Mouse (Mus musculus): Measurements from ENCODE around the gene Soga1. TPM values are rescaled to one million over a fixed set of nuclear protein-coding genes. Genes with fewer than 3 reads are reported as not detected.

Soga1 gene
- total RNA-seq (2021) = 10 to 100 TPM; 36.3 to 46.3 TPM

DNA sequence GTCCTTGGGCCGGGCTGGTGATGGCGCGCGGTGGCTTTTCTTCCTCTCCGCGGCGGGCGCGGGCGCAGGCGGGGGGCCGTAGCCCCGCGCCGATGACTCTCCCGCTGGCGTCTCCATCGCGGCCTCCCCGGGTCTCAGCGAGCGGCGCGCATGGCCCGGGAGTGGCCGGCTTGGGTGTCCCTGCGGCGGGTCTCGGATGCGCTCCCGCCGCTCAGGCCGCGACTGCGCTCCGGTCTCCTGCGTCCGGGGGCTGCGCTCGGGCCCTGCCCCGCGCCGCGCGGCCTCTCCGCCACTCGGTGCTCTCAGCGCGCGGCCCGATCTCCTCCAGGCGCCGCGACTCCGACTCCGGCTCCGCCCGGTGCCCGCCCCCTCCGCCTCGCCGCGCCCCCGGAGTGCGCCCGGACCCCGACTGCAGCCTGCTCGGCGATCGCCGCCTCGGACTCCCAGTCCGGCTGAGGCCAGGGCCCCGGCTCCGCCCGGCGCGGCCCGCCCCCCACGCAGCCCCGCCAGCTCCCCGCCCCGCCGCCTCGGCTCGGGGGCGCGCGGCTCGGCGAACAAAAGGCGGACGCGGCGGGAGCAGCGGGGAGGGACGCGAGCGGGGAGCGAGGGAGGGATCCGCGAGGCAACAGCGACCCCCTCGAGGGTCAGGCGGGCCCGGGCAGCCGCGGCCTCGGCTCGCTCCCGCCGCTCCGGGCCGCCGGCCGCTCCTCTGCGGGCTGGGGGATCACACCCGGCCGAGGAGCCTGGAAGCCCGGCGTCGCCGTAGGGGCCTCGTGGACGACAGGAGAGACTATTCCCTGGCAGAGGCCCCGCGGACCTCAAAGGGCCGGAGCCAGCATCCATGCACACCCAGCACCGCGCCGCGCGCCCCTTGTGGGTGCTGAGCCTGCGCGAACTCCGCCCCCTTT lies at the start of gene Soga1:
Gene Soga1 (minus strand): TSS at position 462 of the 908 bp plus-strand sequence.
- DNase-seq (ENCODE audit: extremely low spot score in 1 of 2, low spot score in 1 of 2) = peak; percentile 68 to 73

DNA sequence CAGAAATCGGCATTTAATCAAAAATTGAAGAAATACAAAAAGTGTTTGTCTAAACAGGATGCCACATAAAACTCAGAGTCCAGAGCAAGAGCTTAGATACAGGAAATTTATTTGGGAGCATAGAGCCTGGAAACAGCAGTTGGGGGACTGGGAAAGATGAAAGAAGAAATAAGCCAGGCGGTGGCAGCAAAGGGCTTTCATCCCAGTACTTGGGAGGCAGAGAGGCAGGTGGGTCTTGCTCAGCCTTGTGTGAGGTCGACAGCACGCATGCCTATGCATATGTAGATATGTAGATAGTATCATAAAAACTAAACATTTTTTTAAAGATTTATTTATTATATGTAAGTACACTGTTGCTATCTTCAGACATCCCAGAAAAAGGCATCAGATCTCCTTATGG lies 49.0 kb upstream of the Soga1 start:
- peak; percentile 11 to 39 for DNase-seq (ENCODE audit: extremely low spot score in 1 of 2, low spot score in 1 of 2)

DNA sequence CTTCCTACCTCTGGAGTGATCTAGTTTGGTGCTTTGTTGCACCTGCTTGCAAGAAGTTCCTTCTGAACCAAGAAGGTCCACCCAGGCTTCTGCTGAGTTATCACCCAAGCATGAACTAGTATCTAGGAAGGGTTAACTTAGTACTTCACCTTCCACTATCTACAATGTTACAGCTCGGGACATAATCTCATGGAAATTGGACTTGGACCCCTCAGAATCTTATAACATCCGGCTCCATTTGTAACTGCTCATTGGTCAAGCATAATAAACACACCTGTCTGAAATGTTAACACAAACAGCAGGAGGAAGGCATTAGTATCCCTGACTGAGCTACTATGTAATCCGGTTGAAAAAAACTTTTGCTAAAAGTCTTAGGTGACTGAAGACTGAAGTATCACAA lies 48.3 kb upstream of the Soga1 start:
- no peak for DNase-seq (ENCODE audit: extremely low spot score in 1 of 2, low spot score in 1 of 2)

DNA sequence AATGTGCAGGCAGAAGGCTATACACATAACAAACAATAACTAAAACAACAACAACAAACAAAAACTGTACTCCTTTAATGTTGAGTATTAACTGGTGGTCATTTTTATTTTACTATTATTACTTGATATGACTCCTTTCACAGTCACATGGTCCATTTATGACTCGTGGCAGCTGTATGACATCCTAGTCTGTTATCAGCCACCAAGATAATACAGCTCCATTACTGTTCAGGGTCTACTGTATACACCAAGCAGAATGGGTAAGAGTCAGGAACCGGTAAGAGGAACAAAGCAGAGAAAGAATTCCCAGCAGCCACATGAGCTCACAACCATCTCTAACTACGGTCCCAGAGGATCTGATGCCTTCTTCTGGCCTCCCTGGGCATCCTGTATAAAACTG lies 46.2 kb upstream of the Soga1 start:
- DNase-seq (ENCODE audit: extremely low spot score in 1 of 2, low spot score in 1 of 2) = no peak

DNA sequence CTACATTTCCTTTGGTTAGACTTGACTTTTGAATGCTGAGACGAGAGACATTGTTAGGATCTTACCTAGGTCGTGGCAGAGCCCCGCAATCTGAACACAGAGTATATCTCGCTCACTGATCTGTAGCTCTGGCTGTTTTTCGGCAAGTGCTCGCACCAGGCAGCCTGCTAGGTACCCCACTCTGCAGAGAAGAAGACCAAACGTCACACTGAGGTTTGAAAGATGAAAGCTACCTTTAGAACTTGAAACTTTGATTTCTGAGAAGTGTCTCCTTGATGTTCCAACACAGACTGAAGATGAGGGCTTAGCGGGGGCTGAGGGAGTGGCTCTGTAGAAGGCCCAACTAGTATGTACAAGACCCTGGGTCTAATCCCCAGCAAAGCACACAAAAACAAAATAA lies 42.7 kb upstream of the Soga1 start:
- no peak for DNase-seq (ENCODE audit: extremely low spot score in 1 of 2, low spot score in 1 of 2)

DNA sequence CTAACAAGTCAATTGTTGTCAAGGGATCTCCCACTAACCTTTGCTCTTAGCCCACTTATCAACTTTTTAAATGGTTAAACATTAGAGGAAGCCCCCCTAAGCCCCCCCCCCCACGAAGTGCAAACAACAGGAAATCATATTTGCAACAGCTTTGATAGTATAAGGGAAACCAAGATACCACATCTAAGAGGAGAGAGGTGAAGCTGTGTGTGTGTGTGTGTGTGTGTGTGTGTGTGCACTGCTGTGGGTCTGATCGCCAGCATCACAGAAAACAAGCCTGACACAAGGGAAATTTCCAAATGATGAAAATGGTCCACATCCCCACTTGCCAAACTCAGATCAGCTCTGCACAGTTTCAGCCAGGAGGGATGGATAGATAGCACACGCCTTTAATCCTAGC lies 40.0 kb upstream of the Soga1 start:
- DNase-seq (ENCODE audit: extremely low spot score in 1 of 2, low spot score in 1 of 2) = no peak

DNA sequence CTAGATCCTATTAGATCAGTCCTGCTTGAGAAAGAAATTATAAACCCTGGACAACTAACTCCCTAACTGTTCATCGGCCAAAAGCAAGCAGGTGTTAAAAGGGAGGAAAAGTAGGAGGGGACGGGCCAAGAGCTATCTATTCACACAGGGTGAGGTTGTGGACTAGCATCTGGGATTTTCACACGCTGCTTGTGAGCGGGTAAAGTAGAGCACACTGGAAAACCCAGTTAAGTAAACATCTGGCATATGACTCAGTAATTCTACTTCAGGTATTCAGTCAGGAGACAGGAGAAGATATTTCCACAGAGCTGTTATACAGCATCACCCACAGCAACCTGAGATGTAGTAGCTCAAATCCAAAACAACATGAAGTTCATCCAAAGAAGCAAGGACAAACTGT lies 39.5 kb upstream of the Soga1 start:
- no peak for DNase-seq (ENCODE audit: extremely low spot score in 1 of 2, low spot score in 1 of 2)

DNA sequence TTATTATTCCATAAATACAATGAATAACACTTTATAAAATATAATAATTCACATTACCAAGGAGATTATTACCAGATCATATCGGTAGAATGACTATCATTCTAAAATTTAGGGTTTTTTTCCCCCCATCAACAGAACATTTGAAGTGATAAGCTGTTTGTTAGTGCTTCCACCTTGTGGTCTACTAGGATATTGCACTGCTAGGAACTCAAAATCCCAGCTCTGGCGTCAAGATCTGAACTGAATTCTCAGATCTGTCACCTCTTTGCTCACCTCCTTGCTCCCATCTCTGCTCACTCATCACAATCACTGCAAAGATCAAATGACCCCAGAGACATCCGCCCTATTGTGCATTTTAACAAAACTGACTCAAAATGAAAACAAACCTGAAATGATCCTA lies 37.9 kb upstream of the Soga1 start:
- DNase-seq (ENCODE audit: extremely low spot score in 1 of 2, low spot score in 1 of 2) = no peak

DNA sequence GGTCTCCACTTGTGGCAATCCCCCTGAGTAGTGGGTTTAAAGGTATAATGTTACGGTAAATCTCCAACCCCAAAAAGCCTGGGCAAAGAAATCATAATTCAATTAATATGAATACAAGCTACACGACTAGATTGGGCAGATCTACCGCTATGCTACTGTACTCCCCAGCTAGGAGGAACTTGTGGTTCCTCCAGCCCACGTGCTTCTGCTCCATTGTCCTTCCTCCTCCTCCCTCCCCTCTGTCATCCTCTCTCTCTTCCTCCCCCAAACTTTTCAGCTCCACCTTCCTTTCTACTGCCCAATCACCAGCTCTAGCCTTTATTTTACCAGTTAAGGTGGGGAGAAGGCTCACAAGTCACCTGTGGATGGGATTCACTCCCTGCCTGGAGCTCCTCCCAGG lies 29.2 kb upstream of the Soga1 start:
- no peak for DNase-seq (ENCODE audit: extremely low spot score in 1 of 2, low spot score in 1 of 2)

DNA sequence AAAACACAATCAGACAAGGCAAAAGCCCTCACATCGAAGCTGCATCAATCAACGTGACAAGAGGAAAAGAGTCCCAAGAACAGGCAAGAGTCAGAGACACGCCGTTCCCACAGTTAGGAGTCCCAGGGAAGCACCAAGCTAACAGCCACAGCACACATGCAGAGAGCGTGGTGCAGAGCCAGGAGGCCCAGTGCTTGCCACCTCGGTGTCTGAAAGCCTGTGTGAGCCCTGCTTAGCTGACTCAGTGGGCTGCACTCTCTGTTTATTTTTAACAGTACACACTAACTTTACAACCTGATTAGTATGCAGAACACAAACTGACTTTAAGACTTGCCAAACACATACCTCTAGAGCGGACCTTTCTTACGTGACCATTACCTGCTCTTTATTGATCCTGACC lies 25.4 kb upstream of the Soga1 start:
- no peak for DNase-seq (ENCODE audit: extremely low spot score in 1 of 2, low spot score in 1 of 2)

DNA sequence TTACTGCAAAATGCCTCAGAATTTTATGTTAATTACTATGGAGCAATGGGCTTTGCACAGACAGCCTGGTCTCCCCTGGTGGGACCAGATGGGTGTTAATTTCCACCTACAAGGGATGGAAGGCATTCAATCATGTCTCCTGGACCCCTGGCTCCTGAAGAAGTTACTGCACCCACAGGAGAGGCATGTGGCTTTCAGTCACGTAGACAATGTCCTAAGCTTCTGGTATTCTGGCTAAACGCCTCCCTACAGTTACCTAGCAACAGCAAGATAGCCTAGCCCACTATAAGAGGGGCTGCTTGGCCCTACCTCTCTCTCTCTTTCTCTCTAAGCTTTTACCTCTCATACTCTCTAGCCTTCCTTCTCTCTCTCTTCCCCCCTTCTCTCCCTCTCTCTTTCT lies 23.2 kb upstream of the Soga1 start:
- no peak for DNase-seq (ENCODE audit: extremely low spot score in 1 of 2, low spot score in 1 of 2)

DNA sequence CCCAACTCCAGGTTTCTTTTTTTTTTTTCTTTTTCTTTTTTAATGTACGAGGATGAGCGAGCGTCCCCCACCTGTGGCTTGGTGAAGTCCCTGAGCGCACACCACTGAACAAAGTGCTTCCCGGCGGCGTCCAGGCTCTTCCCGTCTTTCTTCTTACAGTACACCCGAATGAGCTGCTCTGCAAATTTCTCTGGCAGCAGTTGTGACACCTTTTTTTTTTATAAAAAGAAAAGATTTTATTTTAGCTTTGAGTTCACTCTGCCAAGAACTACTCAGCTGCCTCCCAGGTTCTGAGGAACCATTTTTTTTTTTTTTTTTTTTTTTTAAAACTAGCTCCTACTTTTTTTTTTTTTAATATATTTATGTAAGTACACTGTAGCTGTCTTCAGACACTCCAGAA lies 22.6 kb upstream of the Soga1 start:
- no peak for DNase-seq (ENCODE audit: extremely low spot score in 1 of 2, low spot score in 1 of 2)

DNA sequence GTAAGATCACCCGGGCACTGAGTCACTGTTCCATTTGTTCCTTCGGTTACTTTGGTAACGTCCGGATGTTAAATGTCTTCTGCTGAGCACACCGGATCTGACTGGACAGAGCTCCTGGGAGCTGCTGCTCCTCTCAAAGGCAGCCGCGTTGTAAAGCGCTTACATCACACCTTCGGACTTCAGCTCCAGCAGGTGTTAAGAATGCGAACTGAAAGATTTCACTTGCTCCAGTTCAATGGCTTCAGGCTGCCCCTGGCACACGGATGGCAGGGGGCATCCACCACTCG lies 21.2 kb upstream of the Soga1 start:
- DNase-seq (ENCODE audit: extremely low spot score in 1 of 2, low spot score in 1 of 2) = no peak

DNA sequence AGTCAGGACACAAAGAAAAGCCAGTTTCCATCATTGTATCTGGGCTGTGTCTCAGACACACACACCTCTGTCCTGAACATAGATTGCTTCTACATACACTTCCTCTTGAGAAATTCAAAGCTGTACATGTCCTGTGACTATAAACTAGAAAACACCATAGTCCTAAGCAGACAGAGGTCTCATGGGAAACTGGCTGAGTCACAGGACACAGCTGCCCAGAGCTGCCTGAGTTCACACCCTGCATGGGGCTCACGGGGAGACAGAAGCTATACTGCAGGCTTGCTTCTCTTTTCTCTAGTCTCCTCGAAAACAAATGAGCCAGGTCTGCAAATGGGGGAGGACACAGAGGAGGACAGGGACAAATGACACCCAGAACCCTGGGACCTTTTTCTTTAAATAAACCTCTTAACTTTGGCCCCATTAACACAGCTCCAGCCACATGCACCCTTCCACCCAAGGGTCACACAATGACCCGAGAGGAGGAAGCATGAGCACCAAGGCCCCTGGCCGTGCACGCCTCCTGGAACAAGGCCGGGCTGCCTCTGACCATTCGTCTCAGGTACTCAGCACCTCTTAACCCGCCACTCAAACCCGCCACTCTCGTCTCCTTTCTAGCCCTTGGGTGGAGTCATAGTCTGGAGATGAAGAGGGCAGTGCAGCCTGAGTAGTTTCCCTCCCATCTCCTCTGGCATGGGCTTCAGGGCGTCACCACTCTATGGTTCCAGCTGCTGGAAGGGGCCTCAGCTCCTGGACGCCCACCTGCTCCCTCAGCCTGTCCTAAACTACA lies 20.7 kb upstream of the Soga1 start:
- DNase-seq (ENCODE audit: extremely low spot score in 1 of 2, low spot score in 1 of 2) = no peak

DNA sequence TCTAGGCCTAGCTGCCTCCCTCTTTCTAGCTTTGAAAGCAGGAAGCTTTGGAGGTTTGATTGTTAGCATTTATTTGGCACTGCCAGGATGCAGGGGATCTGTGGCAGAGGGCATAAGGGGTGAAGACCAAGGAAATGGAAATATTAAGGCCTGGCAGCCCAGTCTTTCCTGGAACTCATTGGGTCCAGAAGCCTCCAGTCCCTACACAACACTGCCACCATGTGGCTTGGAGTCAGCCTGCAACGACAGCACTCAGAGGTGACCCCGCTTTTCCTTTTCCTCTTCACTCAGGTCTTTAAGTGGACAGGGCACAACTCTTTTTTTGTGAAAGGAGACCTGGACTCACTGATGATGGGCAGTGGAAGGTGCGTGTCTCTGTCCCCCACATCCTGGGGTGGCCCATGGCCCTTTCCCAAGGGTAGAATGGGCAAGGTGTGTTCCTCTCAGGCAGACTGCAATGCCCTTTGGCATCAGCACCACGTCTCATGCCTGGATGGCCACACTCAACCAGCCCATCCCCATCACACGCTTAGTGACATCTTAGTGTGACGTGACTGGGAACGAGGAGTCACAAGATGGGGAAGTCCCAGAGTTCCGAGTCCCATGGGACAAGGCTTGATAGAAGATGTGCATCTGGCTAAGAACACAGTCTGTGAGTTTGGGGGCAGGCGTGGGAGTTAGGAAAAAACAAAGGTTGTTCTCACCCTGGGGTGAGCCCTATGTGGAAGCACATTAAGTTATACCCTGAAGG lies 16.1 kb upstream of the Soga1 start:
- peak in 1 of 2 experiments; percentile 82 for DNase-seq (ENCODE audit: extremely low spot score in 1 of 2, low spot score in 1 of 2)

DNA sequence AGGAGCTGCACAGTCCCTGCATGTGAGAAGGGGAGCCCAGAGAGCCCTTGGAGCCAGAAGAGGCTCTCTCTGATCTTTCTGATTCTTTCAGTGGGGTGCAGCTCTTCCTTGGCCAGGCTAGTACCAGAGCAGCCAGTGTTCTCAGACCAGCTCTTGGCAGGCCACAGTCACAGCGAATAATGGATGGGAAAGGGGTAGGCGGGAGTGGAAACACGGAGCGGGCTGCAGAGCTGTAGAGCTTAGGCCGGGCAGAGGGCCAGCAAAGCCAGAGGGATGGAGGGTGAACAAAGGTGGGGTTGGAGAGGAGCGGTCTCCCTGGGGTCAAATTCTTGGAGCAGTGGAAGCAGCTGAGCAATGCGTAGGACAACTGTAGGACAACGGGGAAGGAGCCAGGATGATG lies 13.0 kb upstream of the Soga1 start:
- DNase-seq (ENCODE audit: extremely low spot score in 1 of 2, low spot score in 1 of 2) = peak in 1 of 2 experiments; percentile 40

DNA sequence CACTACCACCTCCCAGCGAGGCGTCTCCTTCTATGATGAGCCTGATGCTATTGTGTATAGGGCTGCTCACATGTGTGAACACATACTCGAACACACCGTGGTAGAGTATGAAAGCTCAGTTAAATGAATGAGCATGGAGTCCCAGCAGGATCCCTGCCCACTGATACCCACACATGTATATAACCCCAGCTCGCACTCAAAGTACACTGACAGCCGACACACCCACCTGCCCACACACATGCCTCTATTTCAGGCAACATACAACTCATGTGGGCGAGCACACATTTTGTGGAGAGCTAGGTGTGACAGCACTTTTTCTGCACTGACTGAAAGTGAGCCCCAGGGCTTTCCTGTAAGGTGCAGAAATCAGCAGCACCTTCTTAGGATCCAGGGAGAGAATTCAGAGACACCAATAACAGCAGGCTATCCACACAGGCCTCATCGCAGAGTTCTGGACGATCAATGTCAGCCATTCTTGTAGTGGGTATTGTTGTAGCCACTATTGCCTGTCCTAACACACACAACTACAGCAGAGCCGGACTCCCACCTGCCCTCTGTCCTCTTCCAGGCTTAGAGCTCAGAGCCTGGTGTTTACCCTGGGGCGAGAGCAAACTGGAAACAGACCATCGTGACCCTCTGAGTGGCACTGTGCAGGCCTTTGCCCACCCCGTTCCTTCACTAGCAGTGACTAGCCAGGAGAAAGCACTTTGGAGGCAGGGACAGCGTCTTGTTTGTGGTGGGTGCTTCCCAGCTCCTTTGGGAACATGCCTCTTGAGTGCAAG lies 8.7 kb upstream of the Soga1 start:
- DNase-seq (ENCODE audit: extremely low spot score in 1 of 2, low spot score in 1 of 2) = no peak

DNA sequence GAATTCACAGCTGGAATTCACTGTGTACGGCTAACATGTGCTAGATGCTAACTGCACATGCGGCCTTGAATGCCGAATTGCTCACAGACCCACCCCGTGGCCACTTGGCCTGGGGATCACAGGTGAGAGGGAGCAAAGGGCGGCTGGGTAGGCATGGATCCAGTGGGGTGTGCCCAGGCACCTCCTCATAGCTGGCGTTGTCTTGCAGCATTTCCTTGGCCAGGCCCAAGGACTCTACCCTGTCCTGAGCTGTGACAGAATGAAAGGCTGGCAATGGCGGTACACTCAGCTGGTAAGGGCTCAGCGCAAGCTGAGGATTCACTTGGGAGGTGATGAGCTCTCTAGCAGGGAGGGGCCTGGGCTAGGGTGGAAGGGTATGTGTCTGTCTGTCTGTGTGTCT lies 7.7 kb upstream of the Soga1 start, which contains the start of gene Tldc2:
Gene Tldc2 (plus strand): TSS at position 260 of the 400 bp plus-strand sequence.
- DNase-seq (ENCODE audit: extremely low spot score in 1 of 2, low spot score in 1 of 2) = no peak

DNA sequence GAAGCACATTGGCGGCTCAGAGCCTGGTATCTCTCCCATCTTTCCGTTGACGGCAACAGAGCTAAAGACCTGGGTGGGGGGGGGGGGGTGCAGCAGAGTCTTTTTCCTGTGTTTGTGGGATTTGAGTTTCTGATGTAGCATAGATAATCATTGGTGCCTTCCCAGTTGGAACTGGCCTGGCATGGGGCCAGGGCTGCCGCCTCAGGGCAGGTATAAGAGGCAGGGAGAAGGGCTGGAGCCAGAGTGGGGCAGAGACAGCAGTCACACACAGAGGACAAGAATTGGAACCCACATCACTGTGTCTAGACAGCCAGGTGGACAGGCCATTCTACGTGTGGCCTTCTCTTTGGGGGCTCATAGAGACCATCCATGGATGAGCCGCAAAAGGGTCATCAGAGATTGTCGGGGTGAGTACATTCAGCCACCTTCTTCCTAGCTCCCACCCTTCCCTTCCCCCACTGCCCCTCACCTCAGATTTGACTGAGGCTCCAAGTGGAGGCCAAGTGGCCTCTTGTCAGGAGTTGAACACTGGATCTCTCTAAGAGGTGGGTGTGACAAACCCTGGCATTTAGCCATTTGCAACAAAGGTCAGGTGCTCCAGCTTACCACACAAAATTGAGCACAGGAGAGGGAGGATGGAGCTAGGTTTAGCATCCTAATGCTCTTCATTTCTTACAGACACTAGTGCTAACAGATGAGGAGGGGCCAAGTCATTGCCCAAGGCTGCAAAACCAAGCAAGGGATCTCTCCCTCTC lies 6.0 kb upstream of the Soga1 start:
- no peak for DNase-seq (ENCODE audit: extremely low spot score in 1 of 2, low spot score in 1 of 2)

DNA sequence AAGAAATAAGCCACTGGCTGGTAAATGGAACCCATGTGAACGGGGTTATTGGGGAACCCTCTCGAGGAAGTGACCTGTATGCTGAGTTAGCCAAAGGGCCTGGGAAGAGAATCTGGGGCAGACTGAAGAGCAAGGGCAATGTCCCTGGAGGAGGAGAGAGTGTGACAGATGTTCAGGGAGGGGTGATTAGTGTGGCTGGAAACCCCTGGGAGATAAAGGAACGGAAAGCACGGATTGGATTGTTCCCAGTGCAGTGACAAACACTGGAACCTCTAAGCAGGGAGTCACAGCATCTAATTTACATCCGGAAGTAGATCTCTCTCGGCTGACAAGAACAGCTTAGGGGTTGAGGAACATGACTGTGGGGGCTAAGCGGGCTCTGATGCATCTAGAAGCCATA lies 2.9 kb upstream of the Soga1 start:
- no peak for DNase-seq (ENCODE audit: extremely low spot score in 1 of 2, low spot score in 1 of 2)

All from layer of hippocampus, postnatal 25 days (tissue).